ENCODE assay signal across 24 mouse cellular contexts in genomic region chr13:95288027-95288426, GRCm38 (mm10). TPM values are rescaled to one million over a fixed set of nuclear protein-coding genes. Genes with fewer than 3 reads are reported as not detected.
A peak's percentile ranks its signal among the peaks of the same experiment; 100 is the strongest.
DNase-seq lines count a peak whose midpoint lies in the region; ATAC-seq and TF ChIP-seq lines count a peak whose summit lies in the region.
"Had no signal": no experiment of that assay in that cellular context is flagged by ENCODE, and none has a peak within 500 bp of the region (broad histone marks: within the 10 kb centered on the region; RNA-seq: fewer than 3 reads in every experiment).

No protein-coding gene starts in this region.

- no peak overlapping the region for H3K4me3 ChIP-seq in kidney, embryonic 16.5 days (ENCODE audit: low read length)
- no peak overlapping the region for H3K4me3 ChIP-seq in midbrain, postnatal 0 days (ENCODE audit: low read depth, low read length)
- H3K4me3 ChIP-seq in midbrain, embryonic 10.5 days: no peak overlapping the region
- H3K4me3 ChIP-seq: forebrain, embryonic 10.5 days; forebrain, embryonic 13.5 days; heart, adult 2 months; heart, embryonic 10.5 days; heart, embryonic 13.5 days had no signal

- 0 out of 2 replicates have a peak, but pooled peaks cover 3% of the 10 kb centered on the region for H3K27me3 ChIP-seq in kidney, embryonic 16.5 days (ENCODE audit: insufficient read depth, low read length)
- H3K27me3 ChIP-seq in midbrain, postnatal 0 days (ENCODE audit: insufficient read depth, low read length): no peaks in the 10 kb centered on the region
- H3K27me3 ChIP-seq in midbrain, embryonic 10.5 days (ENCODE audit: low read depth, poor library complexity, severe bottlenecking): no peaks in the 10 kb centered on the region
- H3K27me3 ChIP-seq: CH12.LX; forebrain, embryonic 13.5 days; heart, embryonic 13.5 days; Patski had no signal

- peaks cover 2% of the 10 kb centered on the region; the same call in 1 of the 2 replicates for H3K4me1 ChIP-seq in kidney, embryonic 16.5 days (ENCODE audit: insufficient read depth, low read length)
- H3K4me1 ChIP-seq in midbrain, postnatal 0 days (ENCODE audit: insufficient read depth, low read length): no peaks in the 10 kb centered on the region
- peaks cover 5% of the 10 kb centered on the region; the same call in 1 of the 2 replicates for H3K4me1 ChIP-seq in midbrain, embryonic 10.5 days
- H3K4me1 ChIP-seq: forebrain, embryonic 13.5 days; heart, embryonic 10.5 days; heart, embryonic 13.5 days had no signal

- H3K9ac ChIP-seq in kidney, embryonic 16.5 days (replicated peaks; ENCODE audit: low read length): no peak overlapping the region
- no peak overlapping the region for H3K9ac ChIP-seq in midbrain, postnatal 0 days (replicated peaks; ENCODE audit: low read length, poor library complexity, severe bottlenecking)
- H3K9ac ChIP-seq: forebrain, embryonic 13.5 days; heart, embryonic 13.5 days had no signal

- WGBS in kidney, embryonic 16.5 days: 65% methylated on average over 7 of the region's 7 CpGs
- WGBS in midbrain, postnatal 0 days: 78% methylated on average over 7 of the region's 7 CpGs
- 85% methylated on average over 7 of the region's 7 CpGs for WGBS in midbrain, embryonic 10.5 days

- DNase-seq in kidney, adult 11 months: peak; percentile 37
- DNase-seq in kidney, postnatal 4 days: no peak
- DNase-seq in kidney, adult 8-10 months: peak; percentile 31 to 44
- no peak for DNase-seq in midbrain, postnatal 0 days (ENCODE audit: low spot score)
- no peak for DNase-seq in midbrain, embryonic 10.5 days (ENCODE audit: low spot score)
- no peak for DNase-seq in left cerebral cortex, postnatal 36 days (ENCODE audit: low spot score in 2 of 2)
- DNase-seq: adrenal gland, postnatal 10 days; adrenal gland, postnatal 36 days; cerebellum, adult 18-20 months; cerebellum, adult 9-10 months; gastrocnemius, postnatal 10 days; gastrocnemius, postnatal 36 days; heart, adult 2 months; heart, postnatal 14 days; heart, postnatal 4 days had no signal

- H3K27ac ChIP-seq in kidney, embryonic 16.5 days (ENCODE audit: low read length): no peak overlapping the region
- no peak overlapping the region for H3K27ac ChIP-seq in midbrain, postnatal 0 days (ENCODE audit: low read depth, low read length)
- H3K27ac ChIP-seq in midbrain, embryonic 10.5 days (replicated peaks): no peak overlapping the region
- H3K27ac ChIP-seq: forebrain, embryonic 10.5 days; forebrain, embryonic 13.5 days; heart, adult 2 months; heart, embryonic 10.5 days; heart, embryonic 13.5 days had no signal

- TF ChIP-seq CTCF in midbrain, postnatal 0 days (IDR thresholded peaks at IDR 0.05): 0 out of 2 replicates have a peak, but pooled peaks have one; percentile 1

- H3K9me3 ChIP-seq in kidney, embryonic 16.5 days (ENCODE audit: low read length): no peaks in the 10 kb centered on the region
- no peaks in the 10 kb centered on the region for H3K9me3 ChIP-seq in midbrain, postnatal 0 days (ENCODE audit: low read length)
- H3K9me3 ChIP-seq in midbrain, embryonic 10.5 days (replicated peaks): no peaks in the 10 kb centered on the region
- H3K9me3 ChIP-seq: forebrain, embryonic 10.5 days; forebrain, embryonic 13.5 days; G1E; heart, embryonic 10.5 days; heart, embryonic 13.5 days had no signal

- no peaks in the 10 kb centered on the region for H3K36me3 ChIP-seq in kidney, embryonic 16.5 days (ENCODE audit: insufficient read depth, low read length)
- H3K36me3 ChIP-seq in midbrain, postnatal 0 days (ENCODE audit: insufficient read depth, low read length): no peaks in the 10 kb centered on the region
- H3K36me3 ChIP-seq in midbrain, embryonic 10.5 days: no peaks in the 10 kb centered on the region
- H3K36me3 ChIP-seq: forebrain, embryonic 10.5 days; G1E; heart, embryonic 10.5 days; heart, embryonic 13.5 days had no signal

- H3K4me2 ChIP-seq in kidney, embryonic 16.5 days (replicated peaks; ENCODE audit: low read depth, low read length): no peak overlapping the region
- no peak overlapping the region for H3K4me2 ChIP-seq in midbrain, postnatal 0 days (ENCODE audit: low read depth, low read length, poor library complexity, severe bottlenecking)
- H3K4me2 ChIP-seq: forebrain, embryonic 13.5 days; heart, embryonic 13.5 days had no signal

- no peak for ATAC-seq in kidney, embryonic 16.5 days (ENCODE audit: low FRiP score, low TSS enrichment)
- ATAC-seq in midbrain, postnatal 0 days (ENCODE audit: low FRiP score): no peak
- ATAC-seq: forebrain, embryonic 13.5 days; forebrain, embryonic 16.5 days; Patski had no signal

- intact Hi-C loops in left cerebral cortex, postnatal 36 days (cut with DNase I): loop anchor here (5.0 to 10.0 kb wide), 3 partner anchors 66 to 271 kb away; no protein-coding TSS in a partner anchor

RNA-seq across cellular contexts. Expression of gene Zbed3, which starts 35.4 kb away (rescaled TPM):
- 77.8 and 85.6 TPM in 2 replicates for polyA plus RNA-seq in kidney, embryonic 16.5 days (2015; fragmentation: Nextera tagmentation; extraction: Ambion mirVana)
- total RNA-seq in midbrain, postnatal 0 days (2014; rRNA removed): 17.7 and 23.8 TPM in 2 replicates
- polyA plus RNA-seq in midbrain, postnatal 0 days (2015; fragmentation: Nextera tagmentation; extraction: Ambion mirVana): 26.6 and 31.5 TPM in 2 replicates
- polyA plus RNA-seq in midbrain, embryonic 10.5 days (2016; fragmentation: Nextera tagmentation; extraction: Ambion mirVana): 47.6 and 56.1 TPM in 2 replicates
- 10 to 100 TPM; 14.0 to 19.2 TPM for total RNA-seq in left cerebral cortex, postnatal 36 days (2021)
- polyA plus RNA-seq: G1E had no signal

RNA-seq across cellular contexts. Expression of gene Pde8b, which starts 37.9 kb away (rescaled TPM):
- 12.4 and 14.4 TPM in 2 replicates for polyA plus RNA-seq in kidney, embryonic 16.5 days (2015; fragmentation: Nextera tagmentation; extraction: Ambion mirVana)
- 23.6 and 28.7 TPM in 2 replicates for total RNA-seq in midbrain, postnatal 0 days (2014; rRNA removed)
- 6.4 and 7.1 TPM in 2 replicates for polyA plus RNA-seq in midbrain, postnatal 0 days (2015; fragmentation: Nextera tagmentation; extraction: Ambion mirVana)
- polyA plus RNA-seq in midbrain, embryonic 10.5 days (2016; fragmentation: Nextera tagmentation; extraction: Ambion mirVana): 1.3 and 1.5 TPM in 2 replicates
- total RNA-seq in left cerebral cortex, postnatal 36 days (2021): 100 to 1,000 TPM; 138 to 151 TPM
- polyA plus RNA-seq: G1E had no signal

Comparison
In these comparisons a context has a peak if more than half of its experiments do, and no peak if none do; other contexts are left out.
1. DNase-seq: peak in kidney, adult 11 months (single experiment) and kidney, adult 8-10 months (2 of 2); none in kidney, postnatal 4 days (0 of 2), midbrain, postnatal 0 days (single experiment), midbrain, embryonic 10.5 days (single experiment) and left cerebral cortex, postnatal 36 days (0 of 2).